Mouse (Mus musculus) cerebellum, adult 2 months (tissue): ENCODE data around the gene Ap1g2.

Source experiments
- CTCF ChIP-seq: fragments of 200-500 bp; IDR thresholded peaks from 2 replicates; pipeline ENCODE4 v1.5.1; 2011; ENCODE audit warnings: low read depth, mild to moderate bottlenecking, control low read depth, low read length, moderate library complexity, borderline replicate concordance; ENCODE audit not compliant: insufficient read depth
- POLR2A ChIP-seq: fragments of 200-500 bp; IDR thresholded peaks from 2 replicates; pipeline ENCODE4 v1.6.1; 2011; ENCODE audit warnings: low read length, control low read depth, borderline replicate concordance; ENCODE audit not compliant: insufficient read depth

GRCm38 (mm10) chr14:55066042-55066441 lies 40.4 kb downstream of the Ap1g2 start:
- TF ChIP-seq CTCF (no peak), POLR2A (no peak)
